Mouse (Mus musculus): ENCODE measurements around the gene Dcxr.

GRCm38 (mm10) chr11:120772749-120773148 lies 45.7 kb upstream of the Dcxr start:
- TF ChIP-seq CTCF (IDR thresholded peaks at IDR 0.05; ENCODE audit: borderline replicate concordance, extremely low read depth, insufficient read depth, insufficient read length) (no peak), POLR2A (IDR thresholded peaks at IDR 0.05; ENCODE audit: borderline replicate concordance, extremely low read depth, insufficient read depth, insufficient read length, poor library complexity, severe bottlenecking) (no peak)

Data from brain, embryonic 14.5 days (tissue).